Mouse (Mus musculus): Measurements from ENCODE around the gene Lama5.
"Not testable (repeated sequence)": the region's sequence is repeated elsewhere in the genome, so short reads cannot be mapped to it uniquely, and the experiment has no call there.

- TF ChIP-seq CTCF (IDR thresholded peaks at IDR 0.05; ENCODE audit: borderline replicate concordance, insufficient read depth, low read depth, low read length); POLR2A (IDR thresholded peaks at IDR 0.05; ENCODE audit: borderline replicate concordance, insufficient read depth, low read length): not testable (repeated sequence)
Measured at GRCm38 (mm10) chr2:180258951-180259484, 33.4 kb upstream of the Lama5 start.
